Mouse (Mus musculus): ENCODE measurements around the gene Slc25a19.

DNA sequence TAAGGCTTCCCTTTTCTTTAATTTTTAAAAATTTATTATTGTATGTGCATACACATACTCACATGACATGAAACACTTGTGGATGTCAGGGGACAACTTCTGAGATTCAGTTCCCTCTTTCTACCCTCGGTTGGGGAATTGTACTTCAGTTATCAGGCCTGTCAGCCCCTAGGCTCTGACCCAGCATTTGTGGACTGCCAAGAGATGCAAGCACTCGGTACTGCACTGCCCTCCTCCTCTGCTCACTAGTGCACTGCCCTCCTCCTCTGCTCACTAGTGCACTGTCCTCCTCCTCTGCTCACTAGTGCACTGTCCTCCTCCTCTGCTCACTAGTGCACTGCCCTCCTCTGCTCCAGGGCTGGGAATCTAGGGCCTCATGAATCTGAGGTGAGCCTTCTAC lies 26.0 kb upstream of the Slc25a19 start:
- TF ChIP-seq CTCF (IDR thresholded peaks at IDR 0.05; ENCODE audit: control insufficient read depth, insufficient read depth, low read length) (no peak), POLR2A (IDR thresholded peaks at IDR 0.05; ENCODE audit: borderline replicate concordance, control insufficient read depth, low read depth, low read length) (no peak)

All from bone marrow, adult 2 months (tissue).